Mouse (Mus musculus): ENCODE results near the gene Olfr1082. TPM values are rescaled to one million over a fixed set of nuclear protein-coding genes. Genes with fewer than 3 reads are reported as not detected.
"Not testable (repeated sequence)": the region's sequence is repeated elsewhere in the genome, so short reads cannot be mapped to it uniquely, and the experiment has no call there.

Gene Olfr1082
- polyA plus RNA-seq (2015; fragmentation: Nextera tagmentation; extraction: Ambion mirVana): not detected in 2 replicates

GRCm38 (mm10) chr2:86598866-86599265 is at the start of gene Olfr1082:
Gene Olfr1082 (minus strand): TSS chr2:86598966.
- not testable (repeated sequence) for H3K36me3 ChIP-seq (ENCODE audit: control insufficient read depth, insufficient read depth); H3K4me1 ChIP-seq (replicated peaks; ENCODE audit: control insufficient read depth, insufficient read depth, low read length); ATAC-seq; H3K27me3 ChIP-seq (replicated peaks; ENCODE audit: control insufficient read depth, insufficient read depth, low read length); H3K9ac ChIP-seq (replicated peaks; ENCODE audit: low read depth, low read length); H3K4me2 ChIP-seq (ENCODE audit: low read length); H3K27ac ChIP-seq (ENCODE audit: low read length); H3K9me3 ChIP-seq (ENCODE audit: control insufficient read depth, low read length); H3K4me3 ChIP-seq (replicated peaks; ENCODE audit: low read length)
- WGBS: 90% methylated on average over 1 of the region's 1 CpGs

GRCm38 (mm10) chr2:86639625-86640024 is 40.9 kb upstream of the Olfr1082 start, which contains the start of gene Olfr1084:
Gene Olfr1084 (minus strand): TSS chr2:86639725.
- H3K9ac ChIP-seq (replicated peaks; ENCODE audit: low read depth, low read length); H3K4me1 ChIP-seq (replicated peaks; ENCODE audit: control insufficient read depth, insufficient read depth, low read length); H3K4me2 ChIP-seq (ENCODE audit: low read length); H3K27me3 ChIP-seq (replicated peaks; ENCODE audit: control insufficient read depth, insufficient read depth, low read length); H3K27ac ChIP-seq (ENCODE audit: low read length); H3K4me3 ChIP-seq (replicated peaks; ENCODE audit: low read length); H3K36me3 ChIP-seq (ENCODE audit: control insufficient read depth, insufficient read depth); H3K9me3 ChIP-seq (ENCODE audit: control insufficient read depth, low read length); ATAC-seq: not testable (repeated sequence)
- 90% methylated on average over 1 of the region's 1 CpGs for WGBS

GRCm38 (mm10) chr2:86558135-86558534 is 40.6 kb downstream of the Olfr1082 start, which contains the start of gene Olfr1080:
Gene Olfr1080 (minus strand): TSS chr2:86558235.
- H3K27ac ChIP-seq (ENCODE audit: low read length); H3K36me3 ChIP-seq (ENCODE audit: control insufficient read depth, insufficient read depth); H3K27me3 ChIP-seq (replicated peaks; ENCODE audit: control insufficient read depth, insufficient read depth, low read length); ATAC-seq; H3K4me1 ChIP-seq (replicated peaks; ENCODE audit: control insufficient read depth, insufficient read depth, low read length); H3K4me2 ChIP-seq (ENCODE audit: low read length); H3K9ac ChIP-seq (replicated peaks; ENCODE audit: low read depth, low read length); H3K9me3 ChIP-seq (ENCODE audit: control insufficient read depth, low read length); H3K4me3 ChIP-seq (replicated peaks; ENCODE audit: low read length): not testable (repeated sequence)

Other genes with a start within 250 kb of the Olfr1082 start
- not detected in 2 replicates for gene Olfr1055, start 248.7 kb downstream of the Olfr1082 start, polyA plus RNA-seq (2015; fragmentation: Nextera tagmentation; extraction: Ambion mirVana)
- gene Olfr1056, start 236.5 kb downstream of the Olfr1082 start, polyA plus RNA-seq (2015; fragmentation: Nextera tagmentation; extraction: Ambion mirVana): not detected in 2 replicates
- gene Olfr1057, start 220.6 kb downstream of the Olfr1082 start, polyA plus RNA-seq (2015; fragmentation: Nextera tagmentation; extraction: Ambion mirVana): not detected in 2 replicates
- not detected in 2 replicates for gene Olfr1058, start 210.4 kb downstream of the Olfr1082 start, polyA plus RNA-seq (2015; fragmentation: Nextera tagmentation; extraction: Ambion mirVana)
- not detected in 2 replicates for gene Olfr1061, start 184.9 kb downstream of the Olfr1082 start, polyA plus RNA-seq (2015; fragmentation: Nextera tagmentation; extraction: Ambion mirVana)
- not detected in 2 replicates for gene Olfr1062, start 172.2 kb downstream of the Olfr1082 start, polyA plus RNA-seq (2015; fragmentation: Nextera tagmentation; extraction: Ambion mirVana)
- gene Olfr1065, start 148.4 kb downstream of the Olfr1082 start, polyA plus RNA-seq (2015; fragmentation: Nextera tagmentation; extraction: Ambion mirVana): not detected in 2 replicates
- not detected in 2 replicates for gene Olfr1066, start 142.7 kb downstream of the Olfr1082 start, polyA plus RNA-seq (2015; fragmentation: Nextera tagmentation; extraction: Ambion mirVana)
- gene Olfr228, start 111.6 kb downstream of the Olfr1082 start, polyA plus RNA-seq (2015; fragmentation: Nextera tagmentation; extraction: Ambion mirVana): not detected in 2 replicates
- gene Olfr1076, start 90.5 kb downstream of the Olfr1082 start, polyA plus RNA-seq (2015; fragmentation: Nextera tagmentation; extraction: Ambion mirVana): not detected in 2 replicates
- not detected in 2 replicates for gene Olfr1079, start 56.5 kb downstream of the Olfr1082 start, polyA plus RNA-seq (2015; fragmentation: Nextera tagmentation; extraction: Ambion mirVana)
- gene Olfr1080, start 40.7 kb downstream of the Olfr1082 start, polyA plus RNA-seq (2015; fragmentation: Nextera tagmentation; extraction: Ambion mirVana): not detected in 2 replicates
- gene Olfr1084, start 40.8 kb upstream of the Olfr1082 start, polyA plus RNA-seq (2015; fragmentation: Nextera tagmentation; extraction: Ambion mirVana): not detected in 2 replicates
- not detected in 2 replicates for gene Olfr1085, start 63.1 kb upstream of the Olfr1082 start, polyA plus RNA-seq (2015; fragmentation: Nextera tagmentation; extraction: Ambion mirVana)
- gene Olfr1086, start 81.1 kb upstream of the Olfr1082 start, polyA plus RNA-seq (2015; fragmentation: Nextera tagmentation; extraction: Ambion mirVana): not detected in 2 replicates
- gene Olfr1087, start 99.4 kb upstream of the Olfr1082 start, polyA plus RNA-seq (2015; fragmentation: Nextera tagmentation; extraction: Ambion mirVana): not detected in 2 replicates
- not detected in 2 replicates for gene Olfr1089, start 134.7 kb upstream of the Olfr1082 start, polyA plus RNA-seq (2015; fragmentation: Nextera tagmentation; extraction: Ambion mirVana)
- gene Olfr1090, start 160.0 kb upstream of the Olfr1082 start, polyA plus RNA-seq (2015; fragmentation: Nextera tagmentation; extraction: Ambion mirVana): not detected in 2 replicates
- gene Olfr1093, start 183.5 kb upstream of the Olfr1082 start, polyA plus RNA-seq (2015; fragmentation: Nextera tagmentation; extraction: Ambion mirVana): not detected in 2 replicates
- gene Olfr141, start 211.1 kb upstream of the Olfr1082 start, polyA plus RNA-seq (2015; fragmentation: Nextera tagmentation; extraction: Ambion mirVana): not detected in 2 replicates
- not detected in 2 replicates for gene Olfr1094, start 225.7 kb upstream of the Olfr1082 start, polyA plus RNA-seq (2015; fragmentation: Nextera tagmentation; extraction: Ambion mirVana)

All from forebrain, embryonic 16.5 days (tissue).